Mouse (Mus musculus) gastrocnemius, postnatal 14 days (tissue): ENCODE measurements around the gene Uri1. TPM values are rescaled to one million over a fixed set of nuclear protein-coding genes. Genes with fewer than 3 reads are reported as not detected.

Experiments used
- DNase-seq: peaks from one replicate; pipeline ENCODE4 v3.0.0; 2021; ENCODE audit warnings: mixed read lengths
- intact Hi-C: fragments of 180-260 bp; cut with DNase I; formaldehyde crosslinking; loops from one replicate; pipeline ENCODE4 v1.15.1; 2025; ENCODE audit warnings: low total_unique reads
- long read RNA-seq, 2 experiments: library from polyadenylated mRNA; stranded (forward); transcript quantifications; one replicate each; pipeline ENCODE4 v2.0.0; 2021
- total RNA-seq, 2 experiments: library from RNA; stranded (reverse); gene quantifications; 2 replicates each; pipeline ENCODE4 v1.2.3; 2021

Uri1 gene
- total RNA-seq, result 10 to 100 TPM; 25.6 to 26.9 TPM
- long read RNA-seq, experiment 1, transcript Uri1-201 (11 exons, 3,441 nt), result major isoform, 45 of 56 reads
- long read RNA-seq, experiment 1, partial matches to known transcripts, result 1 of 56 reads
- long read RNA-seq, experiment 1, other reads (novel, unspliced or antisense), result 10 of 56 reads
- long read RNA-seq, experiment 2, transcript Uri1-201 (11 exons, 3,441 nt), result major isoform, 50 of 57 reads
- long read RNA-seq, experiment 2, partial matches to known transcripts, result 1 of 57 reads
- long read RNA-seq, experiment 2, other reads (novel, unspliced or antisense), result 6 of 57 reads

DNA sequence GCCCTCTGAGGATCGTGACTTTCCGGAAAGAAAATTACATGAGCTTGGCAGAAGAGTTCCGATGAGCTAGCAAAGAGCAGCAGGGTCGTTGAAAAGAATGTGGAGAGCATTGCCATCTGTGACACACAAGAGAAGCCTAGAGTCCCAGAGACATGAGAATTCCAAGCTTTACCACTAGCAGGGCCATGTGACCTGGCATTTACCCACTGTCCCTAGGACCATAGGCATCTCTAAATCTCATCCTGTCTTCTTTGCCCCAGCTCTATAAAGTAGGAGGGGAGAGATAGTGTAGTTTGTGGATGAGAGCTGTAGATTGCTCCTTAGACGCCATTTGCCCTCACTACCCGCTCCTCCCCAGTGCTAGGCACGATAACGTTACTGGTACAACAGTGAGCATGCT is at the start of gene Uri1:
TSS of gene Uri1 (minus strand) at position 101 of the 400 bp plus-strand sequence.
- no peak for DNase-seq
- intact Hi-C loops, result no loop called here

DNA sequence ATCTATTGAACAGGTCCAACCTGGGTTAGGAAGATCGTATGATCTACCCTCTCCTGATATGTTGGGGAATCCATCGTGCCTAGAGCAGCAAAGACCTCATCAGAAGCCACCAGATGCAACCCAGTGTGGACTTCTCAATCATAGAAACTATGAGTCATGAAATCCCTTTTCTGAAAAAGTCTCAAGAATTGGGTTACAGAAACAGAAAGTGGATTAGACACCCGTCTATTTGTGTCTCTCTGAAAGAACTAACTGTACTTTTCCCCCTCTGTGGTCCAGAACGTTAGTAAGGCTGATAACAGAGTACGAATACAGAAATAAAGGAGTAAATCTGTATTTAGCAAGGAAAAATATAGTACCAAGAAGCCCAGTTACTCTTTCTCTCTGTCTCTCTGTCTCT is 47.7 kb upstream of the Uri1 start:
- intact Hi-C loops, result no loop called here
- no peak for DNase-seq

DNA sequence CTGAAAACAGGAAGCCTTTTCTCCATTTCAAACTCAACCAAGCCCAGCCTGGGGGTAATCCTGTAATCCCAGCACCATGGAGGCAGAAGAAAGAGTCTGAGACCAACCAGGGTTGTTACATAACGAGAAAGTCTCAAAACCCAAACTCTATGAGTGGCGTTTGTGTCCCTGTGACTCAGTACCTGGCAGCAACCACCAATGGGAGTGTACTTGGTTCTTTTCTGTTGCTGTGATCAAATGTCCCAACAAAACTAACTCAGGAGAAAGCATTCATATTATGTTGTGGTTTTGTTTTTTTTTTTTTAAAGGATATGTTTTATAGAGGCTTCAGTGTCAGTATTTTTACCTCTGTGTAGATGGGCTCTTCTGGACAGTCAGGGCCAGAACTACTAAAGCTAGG is 47.3 kb upstream of the Uri1 start:
- intact Hi-C loops, result no loop called here

DNA sequence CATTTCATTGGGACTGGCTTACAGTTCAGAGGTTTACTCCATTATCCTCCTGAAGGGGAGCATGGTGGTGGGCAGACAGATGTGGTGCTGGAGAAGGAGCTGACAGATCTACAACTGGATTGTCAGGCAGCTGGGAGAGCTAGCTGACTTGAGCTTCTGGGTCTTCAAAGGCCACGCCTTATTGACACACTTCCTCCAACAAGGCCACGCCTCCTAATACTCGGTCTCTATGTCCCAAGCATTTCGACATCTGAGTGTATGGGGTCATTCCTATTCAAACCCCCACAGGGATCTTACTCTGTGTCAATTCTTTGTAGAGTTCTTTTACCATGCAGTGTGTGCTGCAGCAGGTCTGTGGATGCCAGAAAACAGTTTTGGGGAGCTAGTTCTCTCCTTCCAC is 41.1 kb upstream of the Uri1 start:
- intact Hi-C loops, result loop anchor here (5.0 kb wide), 1 partner anchor 68 kb away; no protein-coding TSS in a partner anchor
- DNase-seq, result no peak

More for the DNA sequence above, 47.3 kb upstream of the Uri1 start:
- DNase-seq, result no peak

DNA sequence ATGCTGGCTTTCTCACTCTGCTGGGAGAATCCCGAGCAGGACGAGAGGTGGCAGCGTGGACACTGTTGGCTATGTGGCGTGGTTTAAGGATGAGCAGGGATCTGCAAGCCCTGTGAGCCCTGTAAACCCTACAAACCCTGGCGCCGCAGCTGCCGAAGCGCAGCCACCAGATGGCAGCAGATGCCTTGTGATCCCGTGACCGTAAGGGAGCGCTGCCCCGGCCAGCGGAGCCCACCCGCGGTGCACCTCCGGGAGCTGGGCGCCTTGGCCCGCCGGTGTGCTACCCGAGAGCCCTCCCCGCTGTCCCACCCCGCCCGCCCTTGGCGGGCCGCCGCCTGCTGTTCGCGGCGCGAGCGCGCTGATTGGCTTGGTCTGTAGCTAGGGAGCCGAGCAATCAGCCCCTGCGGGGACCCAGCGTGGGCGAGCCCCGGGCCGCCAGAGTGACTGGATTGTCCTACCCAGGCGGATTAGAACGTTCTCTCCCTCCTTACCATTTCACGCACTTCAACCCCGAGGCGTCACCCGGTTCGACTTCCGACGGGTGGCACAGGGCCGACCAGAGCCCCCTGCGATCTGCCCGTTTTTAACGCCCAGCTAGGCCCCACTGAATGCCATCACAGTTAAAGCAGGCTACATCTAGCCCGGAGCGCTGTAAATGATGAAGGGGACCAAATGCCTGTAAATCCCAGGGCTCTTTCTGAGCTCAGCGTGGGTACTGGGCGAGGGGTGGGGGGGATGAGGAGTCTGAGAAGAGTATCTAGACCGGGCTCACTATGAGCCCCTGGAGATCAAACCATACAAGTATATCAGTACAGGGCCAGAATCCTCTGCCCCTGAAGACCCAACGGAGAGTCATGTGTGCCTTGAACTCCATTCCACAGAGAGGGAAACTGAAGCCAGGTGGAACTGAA is 38.0 kb upstream of the Uri1 start:
- DNase-seq, result peak; percentile 92
- intact Hi-C loops, result loop anchor here (5.0 kb wide), 1 partner anchor 71 kb away; no protein-coding TSS in a partner anchor

DNA sequence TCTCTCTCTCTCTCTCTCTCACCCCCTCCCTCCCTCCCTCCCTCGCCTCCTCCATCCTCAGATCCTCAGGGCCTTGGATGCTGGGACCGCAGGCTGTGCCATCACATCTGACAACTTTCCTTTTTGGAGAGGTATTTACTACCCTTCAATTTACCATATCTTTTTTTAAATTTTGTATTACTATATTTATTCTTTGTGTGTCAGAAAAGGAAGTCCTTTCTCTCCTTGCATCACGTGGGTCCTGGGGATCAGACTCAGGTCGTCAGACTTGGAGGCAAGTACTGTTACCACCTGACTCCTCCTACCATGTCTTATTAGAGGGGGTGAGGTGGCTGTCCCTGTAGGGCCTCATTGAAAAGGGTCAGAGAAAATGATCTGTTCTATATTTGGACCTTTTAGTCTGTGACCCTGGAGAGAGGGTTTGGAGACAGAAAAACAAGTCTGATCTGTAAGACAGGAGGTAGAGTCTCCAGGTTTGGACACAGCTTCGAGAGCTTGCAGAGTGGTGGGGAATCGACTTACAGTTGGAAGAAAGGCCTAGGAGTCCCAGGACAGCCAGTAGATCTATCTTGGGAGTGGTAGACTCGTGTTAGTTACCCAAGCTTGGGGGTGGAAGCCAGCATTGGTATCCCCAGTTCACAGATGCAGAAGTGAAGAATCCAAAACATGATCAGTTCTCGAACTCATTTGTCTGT is 36.4 kb upstream of the Uri1 start:
- DNase-seq, result no peak
- intact Hi-C loops, result loop anchor here (5.0 kb wide), 1 partner anchor 73 kb away; no protein-coding TSS in a partner anchor

DNA sequence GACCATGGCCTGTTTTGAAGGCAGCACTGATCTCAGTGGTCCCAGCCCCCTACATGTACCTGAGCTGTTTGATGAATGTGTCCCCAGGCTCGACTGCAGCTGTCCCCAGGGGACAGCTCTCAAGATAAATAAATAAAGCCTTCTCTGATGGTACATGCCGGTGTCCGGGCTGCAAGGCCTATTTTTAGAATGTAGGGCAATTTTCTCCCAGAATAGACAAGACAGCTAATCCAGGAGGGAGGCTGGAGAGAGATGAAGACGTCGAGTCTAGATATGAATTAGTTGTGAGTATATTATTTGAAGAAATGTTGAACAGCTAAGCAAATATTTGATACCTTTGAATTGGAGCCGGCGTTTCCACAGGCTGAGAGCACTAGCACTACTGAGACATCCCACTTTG is 35.7 kb upstream of the Uri1 start:
- no peak for DNase-seq
- intact Hi-C loops, result no loop called here

DNA sequence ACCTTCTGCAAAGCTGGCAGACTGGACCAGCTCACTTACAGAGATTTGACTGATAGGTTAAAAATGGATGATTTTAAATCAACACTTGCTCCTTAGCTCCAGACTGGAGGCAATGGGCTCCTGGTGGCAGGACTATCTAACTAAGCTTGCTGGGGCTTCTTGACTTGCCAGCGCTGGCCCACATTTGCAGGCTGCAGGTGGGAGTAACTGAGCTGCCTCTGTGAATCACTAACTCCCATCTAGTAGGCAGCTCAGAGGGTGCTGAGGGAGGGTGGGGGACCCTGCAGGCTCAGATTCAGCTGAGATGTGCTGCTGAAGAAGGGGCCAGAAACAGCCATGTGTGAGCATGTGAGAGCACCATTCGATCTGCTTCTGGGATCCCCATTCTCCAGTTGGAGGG is 32.6 kb upstream of the Uri1 start:
- no peak for DNase-seq
- intact Hi-C loops, result no loop called here

DNA sequence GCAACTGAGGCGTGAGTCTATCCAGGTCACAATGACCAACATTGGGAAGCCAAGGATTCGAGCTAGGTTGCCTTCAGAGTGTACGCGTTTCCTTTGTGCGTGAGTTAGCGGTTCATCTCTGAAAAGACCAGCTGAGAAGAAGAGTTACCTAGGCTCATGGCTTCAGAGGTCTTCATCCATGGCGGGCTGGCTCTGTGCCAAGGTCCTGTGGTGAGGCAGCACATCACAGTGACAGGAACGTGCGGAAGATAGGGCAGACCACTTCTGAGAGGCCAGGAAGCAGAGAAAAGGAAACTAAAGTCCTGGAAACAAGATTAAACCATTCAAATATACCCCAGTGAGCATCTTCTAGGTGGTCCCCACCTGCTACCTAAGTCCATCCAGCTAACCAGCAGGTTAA is 30.9 kb upstream of the Uri1 start:
- DNase-seq, result no peak
- intact Hi-C loops, result no loop called here

DNA sequence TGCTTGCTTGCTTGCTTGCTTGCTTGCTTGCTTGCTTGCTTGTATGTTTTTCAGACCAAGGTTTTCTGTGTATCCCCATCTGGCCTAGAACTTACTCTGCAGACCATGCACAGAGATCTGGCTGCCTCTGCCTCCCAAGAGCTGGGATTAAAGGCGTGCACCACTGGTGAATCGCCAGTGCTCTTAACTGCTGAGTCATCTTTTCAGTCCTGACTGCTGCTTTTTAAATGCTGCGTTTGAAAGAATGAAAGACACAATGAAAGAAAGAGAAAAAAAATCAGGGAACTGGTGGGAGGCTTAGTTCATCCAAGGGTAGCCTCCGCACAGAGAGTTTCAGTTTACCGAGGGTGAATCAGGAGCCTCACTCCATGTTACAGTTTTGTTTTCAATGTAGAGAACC is 23.9 kb upstream of the Uri1 start:
- intact Hi-C loops, result no loop called here

DNA sequence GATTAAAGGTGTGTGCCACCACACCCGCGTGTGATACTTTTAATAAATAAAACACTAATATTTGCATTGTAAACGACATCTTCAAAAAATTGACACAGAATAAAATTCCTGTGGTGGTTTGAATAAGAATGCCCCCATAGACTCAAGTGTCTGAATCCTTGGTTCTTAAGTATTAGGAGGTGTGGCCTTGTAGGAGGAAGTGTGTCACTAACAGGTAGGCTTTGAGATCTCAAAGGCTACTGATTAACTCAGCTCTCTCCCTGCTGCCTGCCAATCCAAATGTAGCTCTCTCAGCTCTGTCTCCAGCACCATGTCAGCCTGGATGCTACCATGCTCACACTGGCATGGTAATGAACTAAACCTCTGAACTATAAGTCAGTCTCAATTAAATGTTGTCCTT is 17.9 kb upstream of the Uri1 start:
- no peak for DNase-seq

More for the DNA sequence above, 23.9 kb upstream of the Uri1 start:
- no peak for DNase-seq

DNA sequence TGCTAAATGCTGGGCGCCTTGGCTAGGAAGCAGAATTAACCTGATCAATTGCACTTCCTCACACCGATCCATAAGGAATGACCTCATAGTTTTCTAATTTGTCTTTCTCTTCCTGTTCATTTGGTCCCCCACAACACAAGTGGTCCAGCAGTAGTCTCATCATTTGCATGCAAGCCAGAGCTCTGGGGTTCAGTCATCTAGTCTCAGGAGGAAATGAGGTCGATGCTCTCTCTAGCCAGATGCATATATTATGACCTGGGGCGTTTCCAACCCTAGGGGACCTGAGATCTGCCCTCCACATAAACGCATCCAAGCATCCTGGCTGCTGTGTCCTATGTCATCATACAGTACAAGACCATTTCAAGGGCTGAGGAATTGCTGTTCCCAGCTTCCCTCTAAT is 14.2 kb upstream of the Uri1 start:
- intact Hi-C loops, result no loop called here
- DNase-seq, result no peak

More for the DNA sequence above, 17.9 kb upstream of the Uri1 start:
- intact Hi-C loops, result no loop called here

DNA sequence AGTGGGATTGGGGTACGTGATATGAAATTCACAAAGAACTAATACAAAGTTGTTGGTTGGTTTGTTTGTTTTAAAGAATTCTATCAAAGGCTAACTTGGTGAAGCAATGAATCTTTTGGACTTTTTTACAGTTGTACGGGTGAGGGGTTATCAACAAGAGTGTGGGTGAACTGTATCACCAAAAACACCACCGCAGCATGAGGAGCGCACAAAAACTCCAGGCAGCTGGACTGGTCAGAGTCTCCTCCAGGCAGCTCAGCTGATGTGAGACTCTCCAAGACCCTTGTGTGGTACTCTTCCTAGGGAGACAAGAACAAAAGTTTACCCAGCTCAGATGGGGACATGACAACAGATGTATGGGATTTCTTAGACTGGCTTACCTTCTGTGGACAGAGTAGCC is 7.8 kb upstream of the Uri1 start:
- DNase-seq, result no peak
- intact Hi-C loops, result no loop called here

DNA sequence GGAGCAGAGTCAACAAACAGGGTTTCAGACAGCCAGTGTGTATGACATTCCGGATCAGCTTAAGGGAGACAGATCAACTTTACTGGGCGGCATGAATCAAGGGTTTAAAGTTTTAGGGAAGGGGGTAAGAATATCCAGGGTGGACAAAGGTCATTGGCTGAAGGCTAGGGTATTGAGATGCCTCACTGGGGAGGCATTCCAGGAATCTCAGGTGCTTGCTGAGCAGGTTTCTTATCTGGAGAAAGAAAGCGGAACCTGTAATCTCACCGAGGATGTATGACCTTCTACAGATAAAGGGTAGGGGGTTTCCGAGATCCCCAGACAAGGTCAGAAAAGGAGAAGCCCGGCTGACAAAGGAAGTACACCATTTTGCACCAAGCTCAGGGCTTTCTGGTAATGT is 7.3 kb upstream of the Uri1 start:
- intact Hi-C loops, result no loop called here
- DNase-seq, result no peak

DNA sequence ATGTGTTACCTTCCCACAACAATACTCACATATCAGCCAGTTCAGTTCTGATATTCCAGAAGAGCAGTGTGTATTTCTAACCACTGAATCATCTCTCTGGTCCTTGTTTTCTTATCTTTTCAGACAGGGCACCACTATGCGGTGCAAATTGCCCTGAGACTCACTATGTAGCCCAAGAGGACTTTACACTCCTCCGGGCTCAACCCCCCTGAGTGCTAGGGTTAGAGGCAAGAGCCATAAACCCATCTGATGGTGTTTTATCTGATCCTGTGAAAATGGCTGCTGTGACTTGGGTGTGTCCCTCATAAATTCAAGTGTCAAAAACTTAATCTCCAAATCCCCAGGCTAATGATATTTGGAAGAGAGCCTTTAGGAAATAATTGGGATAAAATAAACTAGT is 6.6 kb upstream of the Uri1 start:
- intact Hi-C loops, result no loop called here
- DNase-seq, result no peak

DNA sequence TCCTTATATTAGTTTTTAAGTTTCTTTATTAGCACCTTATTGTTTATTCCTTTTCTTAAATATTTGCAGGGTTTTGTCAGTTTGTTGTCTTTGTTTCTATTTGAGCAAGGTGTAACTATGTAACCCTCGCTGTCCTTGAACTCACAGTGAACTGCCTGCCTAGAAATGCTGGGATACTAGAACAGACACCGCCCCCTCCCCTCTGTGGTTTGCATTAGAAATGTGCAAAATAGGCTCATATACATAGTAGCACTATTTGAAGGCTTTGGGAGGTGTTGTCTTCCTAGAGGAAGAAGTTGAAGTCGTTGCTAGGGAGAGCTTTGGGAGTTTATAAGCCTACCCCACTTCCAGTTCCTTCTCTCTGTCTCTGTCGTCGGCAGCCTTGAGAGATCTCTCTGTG is 5.7 kb upstream of the Uri1 start:
- intact Hi-C loops, result no loop called here
- DNase-seq, result no peak

DNA sequence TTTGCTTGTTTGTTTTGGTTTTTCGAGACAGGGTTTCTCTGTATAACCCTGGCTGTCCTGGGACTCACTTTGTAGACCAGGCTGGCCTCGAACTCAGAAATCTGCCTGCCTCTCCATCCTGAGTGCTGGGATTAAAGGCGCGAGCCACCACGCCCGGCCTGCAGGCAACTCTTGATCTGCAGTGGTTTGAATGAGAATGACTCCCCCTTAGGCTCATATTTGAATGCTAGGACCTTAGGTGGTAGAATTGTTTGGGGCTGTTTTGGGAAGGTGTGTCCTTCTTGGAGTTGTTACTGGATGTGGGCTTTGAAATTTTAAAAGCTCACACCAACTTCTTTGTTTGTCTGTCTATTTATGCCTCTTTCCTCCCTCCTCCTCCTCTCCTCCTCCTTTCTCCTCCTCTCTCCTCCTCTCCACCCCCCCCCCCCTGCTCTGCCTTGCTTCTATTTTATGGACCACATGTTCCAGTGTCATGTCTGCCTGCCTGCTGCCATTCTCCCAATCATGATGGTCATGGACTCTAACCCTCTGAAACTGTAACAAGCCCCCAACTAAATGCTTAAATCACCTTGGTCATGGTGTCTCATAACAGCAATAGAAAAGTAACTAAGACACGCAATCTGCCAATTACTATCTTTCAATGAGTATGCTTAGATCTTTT is 4.7 kb upstream of the Uri1 start:
- no peak for DNase-seq
- intact Hi-C loops, result no loop called here

DNA sequence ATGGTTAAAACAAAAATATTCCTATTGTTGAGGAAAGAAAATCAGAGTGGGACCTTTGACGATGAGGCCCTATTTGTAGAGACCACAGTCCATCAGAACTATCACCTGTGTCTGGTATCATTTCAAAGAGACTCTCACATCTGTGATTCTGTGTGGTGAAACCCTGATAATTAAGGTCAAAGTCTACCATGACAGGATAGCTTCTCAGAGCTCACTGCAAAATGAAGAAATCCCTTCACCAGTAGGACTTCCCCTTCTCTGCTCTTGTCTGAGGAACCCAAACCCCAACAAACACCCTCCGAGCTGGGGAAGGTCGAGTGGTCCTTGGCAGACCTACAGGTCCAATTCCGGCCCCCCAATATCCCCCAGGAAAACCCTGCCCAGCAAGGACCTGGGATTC is 1.5 kb upstream of the Uri1 start:
- no peak for DNase-seq
- intact Hi-C loops, result no loop called here

DNA sequence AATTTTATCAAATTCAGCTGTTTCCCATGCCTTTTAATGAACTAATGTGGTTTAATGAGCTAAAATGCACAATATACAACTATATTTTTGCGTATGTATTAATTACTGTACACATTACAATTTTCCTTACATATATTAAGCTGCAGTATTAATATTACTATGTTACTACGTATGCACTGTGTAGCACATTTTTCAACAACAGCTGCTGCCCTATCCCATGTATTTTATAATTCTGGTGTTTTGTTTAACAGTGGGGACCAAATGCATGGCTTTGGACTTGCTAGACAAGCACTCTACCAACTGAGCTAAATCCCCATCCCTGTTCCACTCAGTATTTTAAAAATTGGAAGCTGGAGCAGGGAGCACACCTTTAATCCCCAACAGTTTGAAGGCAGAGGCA is 3.6 kb downstream of the Uri1 start:
- DNase-seq, result no peak
- intact Hi-C loops, result no loop called here

DNA sequence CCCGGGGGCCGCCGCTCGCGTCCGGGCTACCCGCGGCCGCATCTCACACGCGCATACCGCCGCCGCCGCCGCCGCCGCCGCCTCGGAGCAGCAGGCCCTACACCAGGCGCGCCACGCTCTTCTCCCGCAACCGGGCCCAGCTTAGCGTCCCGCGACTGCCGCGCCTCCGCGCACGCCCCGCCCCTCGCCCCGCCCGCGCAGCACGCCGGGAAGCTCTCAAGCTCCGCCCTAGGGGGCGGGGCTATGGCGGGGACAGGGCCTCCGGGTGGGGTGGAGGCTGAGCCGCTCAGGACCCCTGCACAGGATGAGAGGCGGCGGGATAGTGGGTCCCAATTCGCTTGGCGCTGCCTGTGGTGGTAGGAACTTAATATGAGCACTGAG is 4.0 kb downstream of the Uri1 start:
- peak; percentile 93 for DNase-seq
- intact Hi-C loops, result no loop called here
